Mouse (Mus musculus) heart, postnatal 36 days (tissue): ENCODE measurements at regions not wholly inside any gene's neighbourhood (a gene's known extent, or its start where the extent isn't known, plus 50 kb on each side); places are given as distances from the start of the nearest gene placed in this dataset.

Experiments used
- DNase-seq, 2 experiments: peaks; one replicate each; pipeline ENCODE4 v3.0.0; 2021 to 2022
- intact Hi-C: fragments of 180-260 bp; cut with DNase I; formaldehyde crosslinking; loops from one replicate; pipeline ENCODE4 v1.15.1; 2025

DNA sequence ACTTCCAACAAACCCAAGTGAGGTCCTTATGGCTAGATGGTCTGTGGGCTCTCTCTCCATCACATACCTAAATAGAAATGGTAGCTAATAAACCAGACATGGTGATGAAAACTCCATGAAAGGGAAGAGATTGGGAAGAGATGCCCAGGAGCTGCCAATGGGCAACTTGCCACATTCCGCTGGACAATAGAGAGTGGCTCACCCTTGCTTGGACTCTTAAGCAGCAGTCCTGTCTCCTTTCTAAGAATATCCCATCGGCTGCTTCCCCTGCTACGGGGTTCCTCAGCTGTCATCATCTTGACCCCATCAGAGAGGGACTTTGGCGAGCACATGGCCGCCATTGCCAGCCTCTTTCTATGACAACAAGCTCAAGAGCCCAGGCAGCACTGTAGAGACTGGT is 193.4 kb upstream of the Spred2 start:
- intact Hi-C loops = no loop called here
- DNase-seq = no peak

- intact Hi-C loops = no loop called here
- no peak for DNase-seq
Measured at GRCm38 (mm10) chr11:19736076-19736475, 188.1 kb upstream of the Spred2 start.

- intact Hi-C loops = no loop called here
- no peak for DNase-seq
Measured at GRCm38 (mm10) chr11:19736926-19737325, 187.2 kb upstream of the Spred2 start.

DNA sequence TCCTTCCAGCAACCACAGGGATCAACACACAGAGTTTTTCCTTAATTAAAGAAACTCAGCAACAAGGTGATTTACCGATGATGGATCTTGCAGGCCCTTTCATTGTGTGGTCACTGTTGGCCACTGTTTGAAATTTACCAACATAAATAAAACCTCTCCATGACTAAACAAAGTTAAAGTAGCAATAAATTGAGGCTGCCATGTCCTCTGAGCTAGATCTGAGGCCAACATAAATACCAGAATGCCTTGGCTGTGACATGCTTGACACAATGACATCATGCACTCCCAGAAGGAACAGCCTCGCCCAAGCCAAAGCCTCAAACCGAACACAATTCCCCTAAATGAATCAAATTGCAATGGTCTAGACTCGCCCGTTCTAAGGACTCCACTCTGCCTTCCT is 186.8 kb upstream of the Spred2 start:
- DNase-seq = no peak
- intact Hi-C loops = no loop called here

GRCm38 (mm10) chr11:19737807-19738206 is 186.4 kb upstream of the Spred2 start:
- intact Hi-C loops = no loop called here
- DNase-seq = no peak

DNA sequence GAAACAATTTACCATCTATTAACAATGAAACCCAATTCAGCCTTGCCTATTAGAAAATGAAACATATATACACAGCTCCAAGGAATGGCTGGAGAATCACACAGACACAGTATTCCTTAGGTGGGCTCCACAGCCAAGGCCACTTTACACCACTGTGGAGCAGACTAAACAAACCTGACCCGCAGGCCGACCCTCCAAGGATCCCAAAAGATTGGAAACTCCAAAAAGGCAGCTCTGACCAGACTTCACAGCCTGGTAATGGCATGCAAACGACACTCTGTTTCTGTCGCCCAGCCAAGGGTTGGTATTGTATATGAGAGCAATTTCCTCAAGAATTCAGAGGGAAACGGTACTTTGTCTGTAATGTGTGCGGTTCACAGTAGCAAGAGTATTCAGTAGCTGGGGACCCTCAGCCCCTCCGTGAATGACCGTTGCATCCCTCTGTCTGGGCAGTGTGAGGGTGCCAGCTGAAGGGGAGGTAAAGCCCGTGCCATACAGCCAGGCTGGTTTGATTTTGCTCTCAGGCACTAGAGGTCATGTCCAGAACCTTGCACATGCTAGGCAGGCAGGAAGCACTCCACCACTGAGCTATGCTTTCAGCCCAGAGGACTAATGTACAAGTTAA is 184.5 kb upstream of the Spred2 start:
- intact Hi-C loops = no loop called here
- DNase-seq = no peak

DNA sequence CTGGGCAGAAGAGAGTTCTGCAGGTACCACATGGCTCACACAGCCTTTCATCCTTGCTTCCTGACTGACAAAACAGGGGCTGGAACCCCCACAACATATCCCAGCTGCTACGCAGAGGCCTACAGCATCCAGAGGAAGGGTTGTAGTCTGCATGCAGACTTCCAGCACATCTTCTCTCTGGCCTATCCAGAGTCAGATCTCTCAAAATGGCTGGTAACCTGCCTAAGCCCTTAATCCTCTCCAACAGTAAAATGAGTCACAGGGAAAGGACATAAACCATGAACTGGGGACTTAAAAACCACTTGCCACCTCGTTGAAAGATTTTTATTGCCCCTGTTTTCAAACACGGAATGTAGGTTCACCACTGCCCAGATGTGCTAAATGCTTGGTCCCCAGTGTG is 183.6 kb upstream of the Spred2 start:
- intact Hi-C loops = no loop called here

DNA sequence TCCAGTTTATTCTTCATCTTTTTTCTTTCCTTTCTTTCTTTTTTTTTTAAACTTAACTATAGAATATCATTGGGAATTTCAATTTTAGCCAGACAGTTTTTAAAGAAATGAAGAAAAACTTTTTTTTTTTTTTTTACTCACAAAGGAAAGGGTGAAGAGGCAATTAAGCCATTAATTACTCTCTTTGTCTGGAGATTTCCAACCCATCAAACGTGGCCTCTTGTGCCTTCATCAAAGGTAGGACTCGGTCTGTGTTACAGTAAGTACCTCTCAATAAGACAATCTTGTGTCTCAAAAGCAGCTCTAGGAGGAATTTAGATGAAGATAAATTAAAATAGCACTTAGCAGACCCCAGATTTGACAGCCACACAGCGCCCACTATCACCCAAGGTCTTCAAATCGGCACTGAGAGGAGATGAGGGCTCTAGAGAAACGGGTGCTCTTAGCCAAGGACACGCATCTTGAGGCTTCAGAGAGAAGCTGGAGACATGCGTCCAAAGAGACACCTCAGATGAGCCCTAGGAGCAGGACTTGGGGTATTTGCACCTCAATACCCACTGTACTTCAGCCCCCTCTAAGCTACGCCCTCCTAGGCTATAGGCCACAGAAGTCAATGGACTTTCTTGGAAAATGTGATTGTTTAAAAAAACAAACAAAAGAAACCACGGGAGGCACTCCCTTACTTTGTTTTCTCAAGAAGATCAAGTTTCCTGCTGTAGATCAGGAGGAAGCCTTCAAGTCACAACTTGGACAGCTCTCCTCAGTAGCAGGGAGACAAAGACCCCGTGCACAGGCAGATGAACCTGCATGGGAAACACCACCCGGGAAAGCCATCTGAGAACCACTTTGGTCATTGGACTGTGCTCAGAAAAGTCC is 176.8 kb upstream of the Spred2 start:
- no peak for DNase-seq
- intact Hi-C loops = no loop called here

More for the DNA sequence above, 183.6 kb upstream of the Spred2 start:
- DNase-seq = no peak

DNA sequence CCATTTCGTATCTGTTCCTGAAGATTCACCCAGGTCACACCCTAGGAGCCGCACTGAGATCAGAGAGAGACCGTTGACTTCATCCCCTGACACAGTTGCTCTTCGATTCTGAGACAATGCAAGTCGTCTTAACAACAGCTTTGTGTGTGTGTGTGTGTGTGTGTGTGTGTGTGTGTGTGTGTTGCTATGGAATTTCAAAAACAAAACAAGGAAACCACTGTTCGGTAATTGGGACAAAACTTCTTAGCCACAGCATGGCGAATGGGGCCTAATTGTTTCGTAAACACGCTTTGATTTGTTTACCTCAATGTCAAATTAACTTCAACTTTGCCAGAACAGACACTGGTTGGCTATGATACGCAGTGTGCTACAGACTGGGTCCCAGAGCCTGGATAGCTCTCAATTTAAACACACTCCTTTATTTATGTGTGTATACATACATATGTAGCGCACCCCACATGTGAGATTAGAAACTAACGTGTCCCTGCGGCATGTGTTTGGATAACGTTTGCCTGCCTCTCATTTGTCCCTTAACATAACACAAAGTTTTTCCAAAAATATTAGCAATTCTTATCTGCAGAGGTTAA is 176.1 kb upstream of the Spred2 start:
- intact Hi-C loops = no loop called here
- DNase-seq = no peak

DNA sequence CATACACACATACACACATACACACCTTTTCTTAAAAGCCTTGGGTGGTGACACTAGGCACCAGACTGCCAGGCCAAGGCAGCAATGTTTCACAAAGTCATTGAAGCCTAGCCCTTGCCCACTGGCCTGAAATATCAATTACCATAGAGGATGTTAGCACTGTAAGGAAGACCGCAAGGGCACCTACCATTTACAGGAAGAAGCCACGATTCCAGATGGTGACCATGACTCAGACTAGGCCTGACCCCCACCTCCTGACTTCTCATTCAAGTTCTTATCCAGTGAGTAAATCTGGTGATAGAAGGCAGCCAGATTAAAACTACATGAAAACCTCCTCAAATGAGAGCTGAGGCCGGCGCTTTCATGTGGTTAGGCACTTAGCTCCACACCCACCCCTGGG is 165.3 kb upstream of the Spred2 start:
- no peak for DNase-seq
- intact Hi-C loops = no loop called here

DNA sequence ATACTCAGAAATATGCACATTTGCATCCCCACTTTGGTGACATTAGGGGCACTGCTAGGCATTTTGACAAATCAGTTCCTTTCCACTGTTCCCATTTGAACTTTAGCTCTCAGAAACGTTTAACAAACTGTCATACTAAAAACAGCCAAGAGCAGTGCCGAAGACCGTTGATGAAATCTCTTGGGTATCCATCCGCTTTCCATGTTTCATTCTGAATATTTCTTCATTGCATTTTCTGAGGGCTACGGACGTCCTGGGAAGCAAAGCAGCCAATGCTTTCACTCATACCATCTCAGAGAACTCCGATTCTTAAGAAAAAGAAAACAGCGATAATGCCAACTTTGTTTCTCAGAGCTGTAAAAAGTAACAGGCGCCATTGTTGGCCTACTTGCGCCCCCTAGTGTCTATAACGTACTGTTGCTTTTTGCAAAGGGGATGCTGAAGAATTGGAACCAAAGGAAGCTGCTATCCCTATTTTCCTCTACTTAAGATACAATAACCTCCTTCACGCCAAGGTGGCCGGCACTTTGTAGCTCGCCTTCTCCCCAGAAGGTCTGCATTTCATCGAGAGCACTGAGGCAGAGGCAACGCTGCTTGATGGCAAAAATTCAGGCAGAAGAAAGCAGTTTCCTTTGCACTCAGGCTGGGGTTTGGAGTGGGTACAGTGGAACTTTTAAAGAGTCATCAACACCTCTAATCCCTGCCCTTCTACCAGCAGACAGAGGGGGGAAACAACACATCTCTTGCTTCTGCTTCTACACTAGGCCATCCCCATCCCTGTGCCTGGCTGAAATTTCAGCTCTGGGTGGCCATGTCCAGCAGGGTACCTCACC is 163.1 kb upstream of the Spred2 start:
- intact Hi-C loops = loop anchor here (2.0 to 10.0 kb wide), 5 partner anchors 734 to 1906 kb away; no protein-coding TSS in a partner anchor
- DNase-seq = peak; percentile 53 to 59

- intact Hi-C loops = loop anchor here (2.0 to 10.0 kb wide), 5 partner anchors 734 to 1907 kb away; no protein-coding TSS in a partner anchor
- DNase-seq = no peak
Measured at GRCm38 (mm10) chr11:19761694-19761976, 162.5 kb upstream of the Spred2 start.

DNA sequence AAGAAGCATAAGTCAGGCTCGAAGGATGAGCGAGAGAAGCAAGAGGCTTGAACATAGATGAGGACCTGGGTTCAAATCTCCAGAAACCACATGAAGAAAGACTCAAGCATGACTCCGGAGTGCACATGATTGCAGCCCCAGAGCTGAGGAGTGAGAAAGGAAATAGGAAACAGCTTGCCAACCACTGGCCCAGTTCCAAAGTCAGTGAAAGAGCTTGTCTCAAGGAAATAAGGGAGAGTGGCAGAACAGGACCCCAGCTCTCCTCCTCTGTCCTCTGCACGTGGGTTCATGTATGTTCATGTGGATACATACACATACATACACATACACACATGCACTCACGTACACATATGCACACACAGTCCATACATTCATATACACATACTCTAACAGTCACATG is 156.9 kb upstream of the Spred2 start:
- intact Hi-C loops = loop anchor here (10.0 kb wide), 1 partner anchor 1913 kb away; no protein-coding TSS in a partner anchor

GRCm38 (mm10) chr11:19767871-19768270 is 156.3 kb upstream of the Spred2 start:
- intact Hi-C loops = loop anchor here (10.0 kb wide), 1 partner anchor 1913 kb away; no protein-coding TSS in a partner anchor
- DNase-seq = no peak

More for the DNA sequence above, 156.9 kb upstream of the Spred2 start:
- DNase-seq = no peak

DNA sequence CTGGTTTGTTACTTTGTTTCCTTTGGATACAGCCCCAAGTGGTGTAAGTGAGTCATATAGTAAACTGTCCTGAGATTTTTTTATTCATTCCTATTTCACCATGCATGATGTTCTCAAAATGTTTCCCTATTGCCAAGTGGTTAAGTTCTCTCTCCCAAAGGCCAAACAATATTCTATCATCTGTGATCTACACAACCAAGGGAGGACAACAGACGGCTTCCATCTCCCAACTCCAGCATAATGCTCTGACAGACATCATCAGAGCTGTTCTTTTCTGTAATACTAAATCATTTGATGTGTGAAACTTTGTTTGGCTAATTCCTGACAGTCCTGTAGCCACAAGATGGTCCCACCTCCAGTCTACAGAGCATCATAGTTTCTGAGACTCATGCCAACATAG is 155.2 kb upstream of the Spred2 start:
- intact Hi-C loops = loop anchor here (10.0 kb wide), 1 partner anchor 1914 kb away; no protein-coding TSS in a partner anchor
- no peak for DNase-seq

DNA sequence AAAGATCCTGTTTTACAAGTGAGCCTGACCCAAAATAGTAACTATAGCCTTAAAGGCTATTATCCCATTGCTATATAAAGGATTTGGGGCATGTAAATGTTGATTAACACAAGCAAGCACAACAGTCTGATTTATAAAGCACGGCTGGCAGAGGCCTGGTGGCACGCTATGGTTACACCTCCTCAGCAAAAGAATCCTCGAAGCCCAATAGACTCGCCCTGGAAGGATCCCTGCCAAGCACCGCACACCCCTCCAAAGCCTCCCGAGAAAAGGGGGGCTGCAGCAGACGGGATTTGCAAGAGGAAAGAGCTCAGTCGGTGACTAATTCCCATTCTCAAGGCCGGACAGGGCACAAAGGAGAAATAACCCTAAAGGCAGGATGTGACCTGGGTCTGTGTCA is 150.2 kb upstream of the Spred2 start:
- intact Hi-C loops = no loop called here
- DNase-seq = no peak

DNA sequence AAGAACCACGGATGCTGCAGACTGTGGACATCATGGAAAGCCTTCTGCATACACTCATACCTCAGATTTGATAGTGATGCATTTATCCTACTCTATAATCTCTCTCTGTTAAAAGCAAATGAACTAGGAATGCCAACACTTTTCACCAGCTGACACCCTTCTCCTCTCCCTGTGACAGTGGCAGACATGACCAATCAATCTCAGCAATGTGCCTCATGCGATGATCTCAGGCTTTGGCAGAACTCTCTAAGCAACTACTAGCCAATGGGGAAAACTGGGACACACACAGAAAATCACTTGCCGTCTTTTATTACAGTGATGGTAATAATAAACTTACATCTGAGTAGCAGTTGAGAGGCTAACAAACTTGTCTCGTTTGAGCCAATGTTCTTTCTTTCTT is 148.4 kb upstream of the Spred2 start:
- DNase-seq = no peak
- intact Hi-C loops = no loop called here

DNA sequence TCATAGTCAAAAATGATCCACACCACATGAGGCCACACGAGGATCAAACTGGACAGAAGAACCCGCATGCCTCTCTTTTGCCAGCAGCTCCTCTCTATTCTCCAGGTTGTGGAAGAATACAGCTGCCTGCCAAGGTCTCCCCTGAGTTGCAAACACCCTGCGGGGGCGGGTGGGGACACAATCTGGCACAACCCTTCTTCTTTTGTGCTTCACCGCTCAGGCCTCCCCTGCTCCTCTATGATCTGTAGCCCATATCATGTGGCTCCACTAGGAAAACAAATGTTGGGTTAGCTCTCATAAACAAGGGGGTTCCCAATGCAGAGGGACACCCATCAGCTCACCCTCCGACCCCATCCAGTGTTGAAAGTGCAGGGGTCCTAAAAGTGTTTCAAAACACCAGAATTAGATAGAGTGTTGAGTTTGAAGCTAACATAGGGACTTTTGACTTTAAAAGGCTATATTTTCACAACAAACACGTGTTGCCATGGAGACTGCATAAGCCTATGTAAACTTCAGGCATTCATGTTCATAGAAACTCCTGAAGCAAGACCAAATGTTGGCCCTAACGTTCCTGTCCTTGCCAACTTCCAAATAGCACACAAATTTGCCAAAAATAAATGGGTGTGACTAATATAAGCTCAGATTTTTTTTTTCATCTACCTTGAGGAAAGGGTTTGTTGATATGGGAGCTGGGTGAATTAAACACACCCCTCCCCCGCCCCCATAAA is 147.5 kb upstream of the Spred2 start:
- DNase-seq = no peak
- intact Hi-C loops = no loop called here

- DNase-seq = no peak
- intact Hi-C loops = no loop called here
Measured at GRCm38 (mm10) chr11:19778191-19778590, 146.0 kb upstream of the Spred2 start.

GRCm38 (mm10) chr11:19785110-19785509 is 139.1 kb upstream of the Spred2 start:
- intact Hi-C loops = no loop called here
- DNase-seq = no peak
